Mouse (Mus musculus) CH12.LX (cell line): ENCODE measurements around the gene Atp12a.

Experiments used
- CHD2 ChIP-seq: IDR thresholded peaks from 2 replicates; pipeline ENCODE4 v1.6.1; 2011; ENCODE audit warnings: low read length, improper control_type of control experiment
- CTCF ChIP-seq, 2 experiments: IDR thresholded peaks in 1 of 2; conservative IDR thresholded peaks in 1 of 2; 2 replicates each; pipeline ENCODE4 v1.5.1; 2011 to 2012; ENCODE audit warnings: low read depth in 2 of 2, low read length in 2 of 2, improper control_type of control experiment in 1 of 2, inconsistent platforms in 1 of 2, mild to moderate bottlenecking in 1 of 2, moderate library complexity in 1 of 2
- ELF1 ChIP-seq: IDR thresholded peaks from 2 replicates; pipeline ENCODE4 v1.6.1; 2014; ENCODE audit warnings: low read depth, mild to moderate bottlenecking, inconsistent platforms, low read length, improper control_type of control experiment
- ETS1 ChIP-seq: conservative IDR thresholded peaks from 2 replicates; pipeline ENCODE4 v1.6.1; 2012; ENCODE audit warnings: low read depth, mild to moderate bottlenecking, inconsistent platforms, low read length, improper control_type of control experiment, moderate library complexity
- GABPA ChIP-seq: IDR thresholded peaks from 2 replicates; pipeline ENCODE4 v1.6.1; 2012; ENCODE audit warnings: low read depth, low read length, improper control_type of control experiment, inconsistent platforms; ENCODE audit not compliant: insufficient replicate concordance
- IRF4 ChIP-seq: IDR thresholded peaks from 2 replicates; pipeline ENCODE4 v1.6.1; 2014; ENCODE audit warnings: low read depth, mild to moderate bottlenecking, inconsistent platforms, low read length, improper control_type of control experiment
- MXI1 ChIP-seq: IDR thresholded peaks from 2 replicates; pipeline ENCODE4 v1.6.1; 2011; ENCODE audit warnings: mild to moderate bottlenecking, low read depth, low read length, improper control_type of control experiment
- NRF1 ChIP-seq: IDR thresholded peaks from 2 replicates; pipeline ENCODE4 v1.6.1; 2014; ENCODE audit warnings: low read depth, mild to moderate bottlenecking, inconsistent platforms, low read length, improper control_type of control experiment, moderate library complexity
- UBTF ChIP-seq: IDR thresholded peaks from 2 replicates; pipeline ENCODE4 v1.6.1; 2012; ENCODE audit warnings: low read depth, mild to moderate bottlenecking, inconsistent platforms, low read length, improper control_type of control experiment, moderate library complexity
- USF1 ChIP-seq: IDR thresholded peaks from 2 replicates; pipeline ENCODE4 v1.6.1; 2014; ENCODE audit warnings: low read depth, mild to moderate bottlenecking, inconsistent platforms, low read length, improper control_type of control experiment
- ZMIZ1 ChIP-seq: IDR thresholded peaks from 2 replicates; pipeline ENCODE4 v1.6.1; 2012; ENCODE audit warnings: low read depth, mild to moderate bottlenecking, inconsistent platforms, low read length, improper control_type of control experiment

DNA sequence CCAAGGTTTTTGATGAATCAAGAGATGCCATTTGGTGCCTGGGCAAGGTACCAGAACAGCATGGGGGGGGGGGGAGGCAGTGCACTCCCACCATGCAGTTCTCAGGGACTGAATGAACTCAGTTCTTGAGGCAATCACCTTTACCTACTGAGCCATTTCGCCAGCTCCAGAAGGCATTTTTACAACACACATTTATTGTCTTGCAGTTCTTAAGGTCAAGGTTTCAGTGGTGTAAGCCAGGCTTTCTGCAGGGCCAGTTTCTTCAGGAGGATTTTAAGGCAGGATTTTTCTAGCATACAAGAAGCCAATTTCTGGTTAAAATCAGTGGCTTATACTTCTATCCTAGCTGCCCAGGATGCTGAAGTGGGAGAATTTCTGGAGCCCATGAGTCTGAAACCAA is 41.9 kb upstream of the Atp12a start:
- no peak for TF ChIP-seq CTCF (conservative IDR thresholded peaks at IDR 0.05 in 1 of 2, IDR thresholded peaks at IDR 0.05 in 1 of 2; ENCODE audit: low read depth in 2 of 2, low read length in 2 of 2)
- no peak for TF ChIP-seq ETS1
- no peak for TF ChIP-seq IRF4
- no peak for TF ChIP-seq UBTF
- no peak for TF ChIP-seq ELF1
- no peak for TF ChIP-seq MXI1
- no peak for TF ChIP-seq CHD2
- no peak for TF ChIP-seq ZMIZ1
- no peak for TF ChIP-seq GABPA
- no peak for TF ChIP-seq NRF1
- no peak for TF ChIP-seq USF1
